Mouse (Mus musculus): Measurements from ENCODE around the gene Dhfr.
"Not testable (repeated sequence)": the region's sequence is repeated elsewhere in the genome, so short reads cannot be mapped to it uniquely, and the experiment has no call there.

Dhfr gene

GRCm38 (mm10) chr13:92371466-92371865 is 16.9 kb downstream of the Dhfr start:
- in situ Hi-C loops (cut with MboI, MseI), result not testable (repeated sequence)

DNA sequence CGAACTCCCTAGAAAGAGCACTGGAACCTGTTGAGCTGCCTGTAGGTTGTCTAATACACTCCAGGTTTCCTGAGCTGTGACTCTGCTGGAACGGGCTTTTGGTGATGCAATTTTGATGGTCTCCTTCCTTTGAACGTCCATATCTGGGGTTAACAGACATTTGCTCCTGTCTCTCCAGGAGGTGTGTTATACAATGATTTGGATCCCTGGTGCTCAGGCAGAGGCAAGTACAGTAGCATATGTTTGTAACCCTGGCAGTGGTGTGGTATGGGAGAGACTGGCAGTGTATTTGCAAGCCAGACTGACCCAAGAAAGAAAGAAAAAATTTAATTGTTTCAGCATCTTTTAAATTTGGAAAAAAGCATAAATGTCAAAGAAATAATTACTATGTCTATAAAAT is 32.8 kb downstream of the Dhfr start:
- in situ Hi-C loops (cut with MboI, MseI), result no loop called here

- in situ Hi-C loops (cut with MboI, MseI), result no loop called here
These were observed 38.6 kb downstream of the Dhfr start for GRCm38 (mm10) chr13:92393047-92393661.

GRCm38 (mm10) chr13:92398491-92399384 is 44.2 kb downstream of the Dhfr start:
- in situ Hi-C loops (cut with MboI, MseI), result no loop called here

DNA sequence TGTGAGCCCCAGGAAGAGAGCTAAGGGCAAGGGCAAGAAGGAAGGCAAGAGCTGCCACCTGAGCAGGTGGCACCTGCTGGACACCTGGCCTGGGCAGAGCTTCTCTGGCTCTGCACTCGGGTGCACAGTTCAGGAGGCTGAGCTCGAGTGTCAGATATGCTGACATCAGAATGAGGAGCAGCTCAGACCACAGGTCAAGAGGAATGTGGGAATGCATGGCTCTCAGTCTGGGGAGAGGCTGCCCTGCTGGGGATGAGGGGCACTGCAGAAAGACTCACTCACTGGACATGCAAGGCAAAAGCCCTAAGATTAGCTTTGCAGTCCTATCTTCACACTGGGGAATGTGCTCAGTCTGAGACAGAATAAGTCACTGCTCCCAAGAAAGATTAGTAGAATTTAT is 47.5 kb downstream of the Dhfr start:
- in situ Hi-C loops (cut with MboI, MseI), result no loop called here

DNA sequence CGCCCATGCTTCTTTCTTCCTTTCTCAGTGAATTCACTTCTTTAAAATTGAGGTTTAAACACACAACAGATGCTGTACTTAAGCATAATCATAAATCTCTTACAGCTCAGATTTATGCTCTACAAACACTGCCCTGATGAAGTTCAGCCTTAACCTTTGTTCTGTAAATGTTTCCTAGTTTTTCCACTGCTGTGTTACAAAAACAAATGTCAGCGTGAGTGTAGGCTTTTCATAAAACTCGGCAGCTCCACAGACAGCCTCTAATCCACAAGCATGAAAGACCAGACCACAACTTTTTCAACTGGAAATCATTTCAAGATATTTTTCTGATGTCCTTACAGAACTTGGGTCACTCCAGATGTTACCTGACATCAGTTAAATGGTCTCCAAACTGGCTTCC is 49.0 kb downstream of the Dhfr start:
- in situ Hi-C loops (cut with MboI, MseI), result no loop called here

- in situ Hi-C loops (cut with MboI, MseI), result no loop called here
These were observed 56.0 kb downstream of the Dhfr start for GRCm38 (mm10) chr13:92410486-92410885.

- in situ Hi-C loops (cut with MboI, MseI), result no loop called here
These were observed 65.1 kb downstream of the Dhfr start for GRCm38 (mm10) chr13:92419630-92420029.

GRCm38 (mm10) chr13:92423711-92424110 is 69.2 kb downstream of the Dhfr start:
- in situ Hi-C loops (cut with MboI, MseI), result no loop called here

DNA sequence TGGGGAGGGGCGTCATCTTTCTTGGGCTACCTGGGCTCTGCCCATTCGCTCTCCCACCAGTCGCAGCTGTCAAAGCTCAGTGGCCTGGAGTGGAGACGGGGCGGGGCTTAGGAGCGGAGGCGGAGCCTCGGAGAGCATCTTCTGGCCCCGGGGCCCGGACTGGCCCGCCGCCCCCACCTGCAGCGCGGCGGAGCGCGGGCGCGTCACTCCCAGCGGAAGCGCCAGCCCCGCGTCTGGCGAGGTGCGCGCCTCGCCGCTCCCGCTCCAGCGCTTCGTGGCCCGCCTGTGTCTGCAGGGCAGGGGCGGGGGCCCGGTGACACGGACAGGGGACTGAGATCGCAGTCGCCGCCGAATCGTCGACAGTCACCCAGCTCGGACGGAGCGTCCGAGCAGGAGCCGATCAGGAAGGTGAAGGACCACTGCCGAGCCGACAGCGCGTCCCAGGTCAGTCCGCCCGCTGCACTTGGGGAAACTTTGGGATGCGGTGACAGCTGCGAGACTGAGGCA is 71.3 kb downstream of the Dhfr start, which contains the start of gene Ankrd34b:
Gene Ankrd34b, plus strand, starts transcription at position 139 of the 507 bp plus-strand sequence.
- in situ Hi-C loops (cut with MboI, MseI), result no loop called here

DNA sequence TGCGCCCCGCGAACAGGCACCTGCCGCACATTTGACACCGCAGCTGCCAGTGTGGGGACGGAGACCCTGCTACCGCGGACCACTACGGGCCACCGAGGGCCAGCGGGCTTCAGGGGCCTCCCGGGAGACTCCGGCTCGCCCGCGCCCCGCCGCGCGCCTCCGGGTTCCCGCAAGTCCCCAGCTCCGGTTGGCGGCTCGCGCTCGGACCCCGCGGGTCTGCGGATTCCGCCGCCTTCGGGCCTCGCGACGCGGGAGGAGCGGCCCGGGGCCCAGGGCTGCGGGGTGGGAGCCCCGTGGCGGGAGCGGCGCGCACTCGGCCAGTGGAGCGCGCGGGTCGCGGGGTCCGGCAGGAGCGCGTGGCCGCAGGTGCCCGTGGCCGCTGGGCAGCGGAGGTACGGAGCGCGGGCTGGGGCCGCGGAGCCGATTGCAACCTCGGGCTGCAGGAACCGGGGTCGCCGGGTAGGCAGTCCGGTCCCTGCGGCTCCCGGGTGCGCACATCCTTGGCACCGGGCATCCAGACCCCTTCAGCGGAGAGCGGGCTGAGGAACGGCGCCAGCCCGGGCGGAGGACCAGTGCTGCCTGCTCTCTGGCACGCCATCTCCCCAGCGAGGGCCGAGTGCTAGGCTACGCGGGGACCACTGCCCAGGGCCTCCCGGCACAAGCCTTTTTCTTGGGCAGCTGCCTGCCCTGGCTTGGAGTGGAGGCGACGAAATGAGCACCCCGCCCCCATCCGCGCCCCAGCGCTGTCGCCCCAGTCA is 71.9 kb downstream of the Dhfr start:
- in situ Hi-C loops (cut with MboI, MseI), result no loop called here

DNA sequence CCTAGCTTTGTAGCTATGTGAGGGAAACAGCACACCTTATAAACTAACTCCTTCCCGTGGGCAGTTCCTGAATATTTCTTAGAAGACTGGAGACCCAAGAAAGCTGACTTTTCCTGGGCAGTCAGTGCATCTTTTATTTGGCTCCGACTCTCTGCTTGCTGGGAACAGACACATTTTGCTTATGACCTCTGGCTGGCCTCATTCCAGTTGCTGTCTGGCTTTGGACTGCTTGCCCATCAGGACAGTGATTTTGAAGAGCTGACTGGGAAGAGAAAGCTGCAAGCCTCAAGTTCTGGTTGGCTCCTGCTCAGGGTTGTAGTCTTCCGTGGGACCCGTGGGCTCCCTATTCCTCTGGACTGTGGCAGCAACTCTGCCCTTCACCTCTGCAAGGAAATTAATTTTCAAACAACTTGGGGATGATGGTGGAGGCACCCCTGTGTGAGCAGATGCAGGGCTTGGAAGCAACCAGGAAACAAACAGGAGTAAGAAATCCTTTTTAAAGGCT is 72.9 kb downstream of the Dhfr start:
- in situ Hi-C loops (cut with MboI, MseI), result no loop called here
